Mouse (Mus musculus) urinary bladder, postnatal 36 days (tissue): ENCODE results near the gene Tceal9.
"Not testable (repeated sequence)": the region's sequence is repeated elsewhere in the genome, so short reads cannot be mapped to it uniquely, and the experiment has no call there.

Experiments
- DNase-seq, 2 experiments: peaks; one replicate each; pipeline ENCODE4 v3.0.0; 2022; ENCODE audit warnings: low spot score in 2 of 2, mixed read lengths in 1 of 2

The Tceal9 gene

GRCm38 (mm10) chrX:136270393-136271111 lies 25.7 kb downstream of the Tceal9 start:
- DNase-seq, result not testable (repeated sequence)

- no peak for DNase-seq
Observed at GRCm38 (mm10) chrX:136274542-136274941, 29.7 kb downstream of the Tceal9 start.

GRCm38 (mm10) chrX:136275386-136275785 lies 30.5 kb downstream of the Tceal9 start:
- DNase-seq, result no peak

- no peak for DNase-seq
Observed at GRCm38 (mm10) chrX:136277577-136277976, 32.7 kb downstream of the Tceal9 start.

- no peak for DNase-seq
Observed at GRCm38 (mm10) chrX:136278401-136278800, 33.5 kb downstream of the Tceal9 start.

GRCm38 (mm10) chrX:136279410-136279809 lies 34.5 kb downstream of the Tceal9 start:
- DNase-seq, result no peak

DNA sequence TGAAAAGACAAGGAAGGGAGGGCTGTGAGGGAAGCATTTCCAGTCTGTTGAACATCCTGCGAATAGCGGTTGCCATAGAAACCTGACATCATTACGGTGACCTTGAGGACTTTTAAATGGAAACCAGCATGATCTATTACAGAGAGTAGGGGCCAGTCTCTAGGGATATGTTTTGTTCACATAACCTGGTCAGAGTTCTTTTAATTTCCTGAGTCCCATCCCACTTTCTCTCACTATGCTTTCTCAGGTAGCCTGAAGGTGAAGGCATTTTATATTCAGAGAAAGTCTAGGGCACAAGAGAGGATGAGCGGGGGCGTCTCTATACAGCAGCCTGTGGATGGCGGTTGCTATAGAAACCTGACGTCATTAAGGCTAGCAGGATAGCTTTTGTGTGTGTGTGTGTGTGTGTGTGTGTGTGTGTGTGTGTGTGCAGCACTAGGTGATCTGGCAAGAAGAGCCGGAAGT lies 46.0 kb downstream of the Tceal9 start:
- no peak for DNase-seq
